Mouse (Mus musculus): ENCODE data around the gene AW011738. TPM values are rescaled to one million over a fixed set of nuclear protein-coding genes. Genes with fewer than 3 reads are reported as not detected.

AW011738 gene
- polyA plus RNA-seq, 1 experiment from 2014 or later = 1.9 TPM

- H3K9ac ChIP-seq (replicated peaks) = peak overlapping the region; percentile 78
- H3K27me3 ChIP-seq (ENCODE audit: insufficient read depth, low read length) = peaks cover 22% of the 10 kb centered on the region
- peak overlapping the region; percentile 87 for H3K4me3 ChIP-seq (ENCODE audit: low read depth, low read length)
- H3K4me2 ChIP-seq (ENCODE audit: low read depth, low read length) = peak overlapping the region; percentile 99
- H3K27ac ChIP-seq (ENCODE audit: low read depth) = no peak overlapping the region
- no peak for ATAC-seq
- DNase-seq = peak; percentile 51
- peaks cover 36% of the 10 kb centered on the region for H3K4me1 ChIP-seq (ENCODE audit: insufficient read depth)
- H3K36me3 ChIP-seq (replicated peaks; ENCODE audit: insufficient read depth, low read length) = no peaks in the 10 kb centered on the region
- no peaks in the 10 kb centered on the region for H3K9me3 ChIP-seq (ENCODE audit: low read length)
- TF ChIP-seq CTCF (IDR thresholded peaks at IDR 0.05; ENCODE audit: low read depth) (no peak), EP300 (IDR thresholded peaks at IDR 0.05; ENCODE audit: low read depth) (no peak)
- 8% methylated on average over 35 of the region's 35 CpGs for WGBS (ENCODE audit: insufficient replicate concordance)
Observed at GRCm38 (mm10) chr4:156195927-156196870, 6.9 kb upstream of the AW011738 start.

GRCm38 (mm10) chr4:156197131-156197828, 5.8 kb upstream of the AW011738 start, which contains the start of gene Agrn:
TSS of gene Agrn (minus strand) at chr4:156197488.
- DNase-seq = peak; percentile 83
- H3K4me3 ChIP-seq (ENCODE audit: low read depth, low read length) = peak within 1 kb of the TSS; percentile 87
- WGBS (ENCODE audit: insufficient replicate concordance) = 0% methylated on average over 35 of the region's 88 CpGs

GRCm38 (mm10) chr4:156197829-156198205, 5.3 kb upstream of the AW011738 start:
- ATAC-seq = peak; percentile 91

More at GRCm38 (mm10) chr4:156197131-156197828, 5.8 kb upstream of the AW011738 start, which contains the start of gene Agrn:
- TF ChIP-seq CTCF (IDR thresholded peaks at IDR 0.05; ENCODE audit: low read depth) (no peak), EP300 (IDR thresholded peaks at IDR 0.05; ENCODE audit: low read depth) (no peak)
- ATAC-seq = peak; percentile 83
- Histone ChIP-seq H3K27me3 (ENCODE audit: insufficient read depth, low read length) (peaks cover 22% of the 10 kb centered on the region), H3K4me1 (ENCODE audit: insufficient read depth) (peaks cover 40% of the 10 kb centered on the region), H3K4me2 (ENCODE audit: low read depth, low read length) (peak within 1 kb of the TSS; percentile 99), H3K9me3 (ENCODE audit: low read length) (no peaks in the 10 kb centered on the region), H3K27ac (ENCODE audit: low read depth) (peak within 1 kb of the TSS; percentile 96), H3K9ac (replicated peaks) (peak within 1 kb of the TSS; percentile 78), H3K36me3 (replicated peaks; ENCODE audit: insufficient read depth, low read length) (no peaks in the 10 kb centered on the region)

GRCm38 (mm10) chr4:156200623-156201475, 2.3 kb upstream of the AW011738 start, which contains the start of gene Isg15:
TSS of gene Isg15 (minus strand) at chr4:156200818.
- ATAC-seq = no peak
- Histone ChIP-seq H3K4me2 (ENCODE audit: low read depth, low read length) (peak within 1 kb of the TSS; percentile 99), H3K27me3 (ENCODE audit: insufficient read depth, low read length) (peaks cover 25% of the 10 kb centered on the region), H3K9ac (replicated peaks) (peak within 1 kb of the TSS; percentile 12), H3K27ac (ENCODE audit: low read depth) (peak within 1 kb of the TSS; percentile 96), H3K9me3 (ENCODE audit: low read length) (no peaks in the 10 kb centered on the region), H3K4me1 (ENCODE audit: insufficient read depth) (peaks cover 32% of the 10 kb centered on the region), H3K4me3 (ENCODE audit: low read depth, low read length) (peak within 1 kb of the TSS; percentile 87), H3K36me3 (replicated peaks; ENCODE audit: insufficient read depth, low read length) (no peaks in the 10 kb centered on the region)
- WGBS (ENCODE audit: insufficient replicate concordance) = 41% methylated on average over 10 of the region's 10 CpGs
- DNase-seq = no peak
- TF ChIP-seq EP300 (IDR thresholded peaks at IDR 0.05; ENCODE audit: low read depth) (0 out of 2 replicates have a peak, but pooled peaks have one; percentile 24), CTCF (IDR thresholded peaks at IDR 0.05; ENCODE audit: low read depth) (no peak)

More at GRCm38 (mm10) chr4:156197829-156198205, 5.3 kb upstream of the AW011738 start:
- DNase-seq = peak; percentile 94
- no peaks in the 10 kb centered on the region for H3K36me3 ChIP-seq (replicated peaks; ENCODE audit: insufficient read depth, low read length)
- under 1% methylated on average over 17 of the region's 26 CpGs for WGBS (ENCODE audit: insufficient replicate concordance)
- H3K9me3 ChIP-seq (ENCODE audit: low read length) = no peaks in the 10 kb centered on the region
- peaks cover 35% of the 10 kb centered on the region for H3K4me1 ChIP-seq (ENCODE audit: insufficient read depth)
- H3K9ac ChIP-seq (replicated peaks) = peak overlapping the region; percentile 76
- H3K4me2 ChIP-seq (ENCODE audit: low read depth, low read length) = peak overlapping the region; percentile 99
- H3K4me3 ChIP-seq (ENCODE audit: low read depth, low read length) = peak overlapping the region; percentile 87
- peak overlapping the region; percentile 96 for H3K27ac ChIP-seq (ENCODE audit: low read depth)
- TF ChIP-seq CTCF (IDR thresholded peaks at IDR 0.05; ENCODE audit: low read depth) (peak; percentile 53), EP300 (IDR thresholded peaks at IDR 0.05; ENCODE audit: low read depth) (no peak)
- peaks cover 22% of the 10 kb centered on the region for H3K27me3 ChIP-seq (ENCODE audit: insufficient read depth, low read length)

GRCm38 (mm10) chr4:156202462-156202893, 626 bp upstream of the AW011738 start:
- ATAC-seq (peak; percentile 61), DNase-seq (peak; percentile 57)
- peaks cover 23% of the 10 kb centered on the region for H3K4me1 ChIP-seq (ENCODE audit: insufficient read depth)
- peak overlapping the region; percentile 67 for H3K9ac ChIP-seq (replicated peaks)
- WGBS (ENCODE audit: insufficient replicate concordance) = 27% methylated on average over 12 of the region's 12 CpGs
- peak overlapping the region; percentile 70 for H3K27ac ChIP-seq (ENCODE audit: low read depth)
- peak overlapping the region; percentile 65 for H3K4me3 ChIP-seq (ENCODE audit: low read depth, low read length)
- H3K4me2 ChIP-seq (ENCODE audit: low read depth, low read length) = peak overlapping the region; percentile 87
- TF ChIP-seq CTCF (IDR thresholded peaks at IDR 0.05; ENCODE audit: low read depth) (no peak), EP300 (IDR thresholded peaks at IDR 0.05; ENCODE audit: low read depth) (peak; percentile 98)
- H3K27me3 ChIP-seq (ENCODE audit: insufficient read depth, low read length) = peaks cover 16% of the 10 kb centered on the region
- H3K36me3 ChIP-seq (replicated peaks; ENCODE audit: insufficient read depth, low read length) = no peaks in the 10 kb centered on the region
- H3K9me3 ChIP-seq (ENCODE audit: low read length) = no peaks in the 10 kb centered on the region

All from liver, postnatal 0 days (tissue).